8 mouse cellular contexts compared by ENCODE assay signal in the genomic region with DNA sequence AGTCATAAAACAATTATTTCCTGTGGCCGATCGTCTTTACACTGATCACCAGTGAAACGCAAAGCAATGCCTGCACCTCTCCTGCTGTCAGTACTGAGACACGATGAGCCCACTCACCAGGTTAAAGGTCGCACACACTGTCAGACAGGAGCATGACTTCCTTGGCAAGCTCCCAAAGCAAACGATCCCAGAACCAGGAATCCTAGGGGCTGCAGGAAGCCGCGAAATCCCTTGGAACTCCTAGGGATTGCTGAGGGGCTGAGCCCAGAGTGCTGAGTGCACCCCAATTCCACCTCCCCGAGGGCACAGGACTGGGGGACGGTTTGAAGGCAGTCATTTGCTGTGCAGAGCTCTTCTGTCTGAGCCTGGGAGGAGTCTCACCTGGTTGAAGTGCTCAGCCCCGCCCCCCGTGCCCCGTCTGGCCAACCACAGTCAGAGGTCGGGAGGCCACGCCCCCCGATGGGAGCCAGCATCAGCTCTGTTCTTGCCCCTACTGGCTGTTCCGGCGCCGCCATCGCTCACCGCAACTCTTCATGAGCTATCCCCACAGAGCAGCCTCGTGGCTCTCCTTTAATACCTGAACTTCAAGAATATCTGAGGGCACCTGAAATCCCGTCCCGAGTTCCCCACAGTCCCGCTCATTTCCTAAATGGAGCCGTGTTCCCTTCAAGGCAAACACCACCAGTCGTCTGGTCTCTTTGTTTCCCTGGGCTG. TPM values are rescaled to one million over a fixed set of nuclear protein-coding genes. Genes with fewer than 3 reads are reported as not detected.
A peak's percentile ranks its signal among the peaks of the same experiment; 100 is the strongest.
DNase-seq lines count a peak whose midpoint lies in the region; ATAC-seq and TF ChIP-seq lines count a peak whose summit lies in the region.

No protein-coding gene starts in this region.

- DNase-seq in CD8-positive naive resting alpha-beta T cell, adult 2 months (ENCODE audit: low read depth in 2 of 2, low spot score in 2 of 2), result peak; percentile 74 to 79
- peak; percentile 94 for DNase-seq in embryo, embryonic 11 days
- peak; percentile 38 for DNase-seq in heart, postnatal 0 days (ENCODE audit: low spot score)
- peak; percentile 88 to 95 for DNase-seq in kidney, postnatal 4 days
- peak; percentile 83 to 88 for DNase-seq in spleen, postnatal 36 days (ENCODE audit: low spot score in 2 of 2)
- no peak for DNase-seq in left cerebral cortex, adult 9 months (ENCODE audit: low spot score in 2 of 2)

- TF ChIP-seq EP300 in heart, postnatal 0 days (IDR thresholded peaks at IDR 0.05; ENCODE audit: low read depth), result no peak

- 7% methylated on average over 26 of the region's 27 CpGs for WGBS in heart, postnatal 0 days

- 0 out of 2 replicates have a peak, but pooled peaks cover 3% of the 10 kb centered on the region for H3K36me3 ChIP-seq in heart, postnatal 0 days (replicated peaks; ENCODE audit: control insufficient read depth, insufficient read depth, low read length)

- no peak for TF ChIP-seq CTCF in heart, postnatal 0 days (IDR thresholded peaks at IDR 0.05; ENCODE audit: low read depth)

- H3K27ac ChIP-seq in heart, postnatal 0 days (ENCODE audit: low read depth), result no peak overlapping the region

- H3K4me3 ChIP-seq in heart, postnatal 0 days (ENCODE audit: low read depth, low read length), result peak overlapping the region; percentile 24

- peak overlapping the region; percentile 58 for H3K4me2 ChIP-seq in heart, postnatal 0 days (ENCODE audit: low read depth, low read length)

- ATAC-seq in activated CD4-positive, CD25-positive, alpha-beta regulatory T cell, adult 4 months, result peak; percentile 95
- ATAC-seq in heart, postnatal 0 days (ENCODE audit: insufficient read depth, low read depth), result peak; percentile 84
- peak; percentile 98 for ATAC-seq in megakaryocyte-erythroid progenitor cell, adult 5-6 weeks (replicated peaks; ENCODE audit: low FRiP score, low TSS enrichment, poor library complexity, severe bottlenecking)

- no peaks in the 10 kb centered on the region for H3K27me3 ChIP-seq in heart, postnatal 0 days (ENCODE audit: control insufficient read depth, insufficient read depth, low read length)

- H3K9me3 ChIP-seq in heart, postnatal 0 days (replicated peaks; ENCODE audit: control insufficient read depth, low read length), result 0 out of 2 replicates have a peak, but pooled peaks cover 4% of the 10 kb centered on the region

- H3K9ac ChIP-seq in heart, postnatal 0 days (replicated peaks; ENCODE audit: low read depth, low read length), result no peak overlapping the region

- H3K4me1 ChIP-seq in heart, postnatal 0 days (ENCODE audit: control insufficient read depth, insufficient read depth), result peaks cover 8% of the 10 kb centered on the region; the same call in 1 of the 2 replicates

RNA-seq across cellular contexts. Expression of a gene that starts 2.9 kb away (rescaled TPM):
- 10 to 100 TPM; 52.5 to 64.1 TPM for polyA plus RNA-seq in activated CD4-positive, CD25-positive, alpha-beta regulatory T cell, adult 4 months (2017; shearing (Covaris generic))
- total RNA-seq in heart, postnatal 0 days (2014; rRNA removed; ENCODE audit: low replicate concordance), result 31.3 and 49.2 TPM in 2 replicates
- polyA plus RNA-seq in heart, postnatal 0 days (2015; fragmentation: Nextera tagmentation; extraction: Ambion mirVana), result 35.3 and 37.2 TPM in 2 replicates
- 55.0 and 65.2 TPM in 2 replicates for total RNA-seq in megakaryocyte-erythroid progenitor cell, adult 5-6 weeks (2014; fragmentation: Nextera tagmentation)
- total RNA-seq in megakaryocyte-erythroid progenitor cell, adult 5-6 weeks (2017), result 49.4 and 53.2 TPM in 2 replicates

RNA-seq across cellular contexts. Expression of a gene that starts 27.3 kb away (rescaled TPM):
- polyA plus RNA-seq in activated CD4-positive, CD25-positive, alpha-beta regulatory T cell, adult 4 months (2017; shearing (Covaris generic)), result not detected
- not detected in 2 replicates for total RNA-seq in heart, postnatal 0 days (2014; rRNA removed; ENCODE audit: low replicate concordance)
- polyA plus RNA-seq in heart, postnatal 0 days (2015; fragmentation: Nextera tagmentation; extraction: Ambion mirVana), result not detected in 2 replicates
- not detected in 2 replicates for total RNA-seq in megakaryocyte-erythroid progenitor cell, adult 5-6 weeks (2014; fragmentation: Nextera tagmentation)
- total RNA-seq in megakaryocyte-erythroid progenitor cell, adult 5-6 weeks (2017), result not detected in 2 replicates

RNA-seq across cellular contexts. Expression of a gene that starts 32.3 kb away (rescaled TPM):
- polyA plus RNA-seq in activated CD4-positive, CD25-positive, alpha-beta regulatory T cell, adult 4 months (2017; shearing (Covaris generic)), result not detected
- not detected in 2 replicates for total RNA-seq in heart, postnatal 0 days (2014; rRNA removed; ENCODE audit: low replicate concordance)
- polyA plus RNA-seq in heart, postnatal 0 days (2015; fragmentation: Nextera tagmentation; extraction: Ambion mirVana), result not detected in 2 replicates
- total RNA-seq in megakaryocyte-erythroid progenitor cell, adult 5-6 weeks (2014; fragmentation: Nextera tagmentation), result not detected in 2 replicates
- not detected in 2 replicates for total RNA-seq in megakaryocyte-erythroid progenitor cell, adult 5-6 weeks (2017)

RNA-seq across cellular contexts. Expression of a gene that starts 50.8 kb away (rescaled TPM):
- 100 to 1,000 TPM; 126 to 150 TPM for polyA plus RNA-seq in activated CD4-positive, CD25-positive, alpha-beta regulatory T cell, adult 4 months (2017; shearing (Covaris generic))
- total RNA-seq in heart, postnatal 0 days (2014; rRNA removed; ENCODE audit: low replicate concordance), result 37.7 and 53.3 TPM in 2 replicates
- polyA plus RNA-seq in heart, postnatal 0 days (2015; fragmentation: Nextera tagmentation; extraction: Ambion mirVana), result 21.1 and 21.5 TPM in 2 replicates
- total RNA-seq in megakaryocyte-erythroid progenitor cell, adult 5-6 weeks (2014; fragmentation: Nextera tagmentation), result 81.5 and 99.6 TPM in 2 replicates
- 45.2 and 48.5 TPM in 2 replicates for total RNA-seq in megakaryocyte-erythroid progenitor cell, adult 5-6 weeks (2017)

RNA-seq across cellular contexts. Expression of a gene that starts 51.7 kb away (rescaled TPM):
- 10 to 100 TPM; 22.2 to 22.8 TPM for polyA plus RNA-seq in activated CD4-positive, CD25-positive, alpha-beta regulatory T cell, adult 4 months (2017; shearing (Covaris generic))
- 42.8 and 43.8 TPM in 2 replicates for total RNA-seq in heart, postnatal 0 days (2014; rRNA removed; ENCODE audit: low replicate concordance)
- polyA plus RNA-seq in heart, postnatal 0 days (2015; fragmentation: Nextera tagmentation; extraction: Ambion mirVana), result 19.7 and 23.8 TPM in 2 replicates
- total RNA-seq in megakaryocyte-erythroid progenitor cell, adult 5-6 weeks (2014; fragmentation: Nextera tagmentation), result 351 and 396 TPM in 2 replicates
- 330 and 379 TPM in 2 replicates for total RNA-seq in megakaryocyte-erythroid progenitor cell, adult 5-6 weeks (2017)

Comparison
In these comparisons a context has a peak if more than half of its experiments do, and no peak if none do; other contexts are left out.
1. DNase-seq: peak in CD8-positive naive resting alpha-beta T cell, adult 2 months (2 of 2), embryo, embryonic 11 days (single experiment), heart, postnatal 0 days (single experiment), kidney, postnatal 4 days (2 of 2) and spleen, postnatal 36 days (2 of 2); none in left cerebral cortex, adult 9 months (0 of 2).
2. Peak in every context shown above with its lines, with median percentiles within 50 percentile points of each other: ATAC-seq.